Mouse (Mus musculus) mouse embryonic stem cell (cell line): ENCODE results near the gene Prkaa1.

Source experiments
- in situ Hi-C, 2 experiments: fragments of 300-500 bp; cut with MboI; formaldehyde crosslinking; loops; 1 replicate in 1 of 2; 3 replicates in 1 of 2; pipeline ENCODE4 v1.14.3; 2019 to 2020; ENCODE audit warnings: low sequenced_read_pairs in 2 of 2, low pct_unique_long_range_greater_than_20kb in 1 of 2, mixed read lengths in 1 of 2; ENCODE audit not compliant: unreplicated experiment in 1 of 2

The Prkaa1 gene

GRCm38 (mm10) chr15:5143361-5144020 is at the start of gene Prkaa1:
Gene Prkaa1, plus strand, starts transcription at chr15:5143861.
- in situ Hi-C loops, result loop anchor here in 1 of 2 experiments (25.0 kb wide), 1 partner anchor 894 kb away; no protein-coding TSS in a partner anchor

GRCm38 (mm10) chr15:5095534-5096301 is 47.9 kb upstream of the Prkaa1 start:
- in situ Hi-C loops, result no loop called here

- in situ Hi-C loops, result no loop called here
These were observed 46.3 kb upstream of the Prkaa1 start for GRCm38 (mm10) chr15:5097376-5097775.

- in situ Hi-C loops, result loop anchor here in 1 of 2 experiments (25.0 kb wide), 1 partner anchor 1115 kb away; the partner anchor contains the start of genes AW549877 and Fbxo4
These were observed 41.3 kb upstream of the Prkaa1 start for GRCm38 (mm10) chr15:5102312-5102711.

- in situ Hi-C loops, result loop anchor here in 1 of 2 experiments (25.0 kb wide), 1 partner anchor 1119 kb away; the partner anchor contains the start of genes AW549877 and Fbxo4
These were observed 37.8 kb upstream of the Prkaa1 start for GRCm38 (mm10) chr15:5105891-5106290.

- in situ Hi-C loops, result loop anchor here in 1 of 2 experiments (25.0 kb wide), 1 partner anchor 1119 kb away; the partner anchor contains the start of genes AW549877 and Fbxo4
These were observed 37.4 kb upstream of the Prkaa1 start for GRCm38 (mm10) chr15:5106293-5106692.

GRCm38 (mm10) chr15:5107686-5108654 is 35.7 kb upstream of the Prkaa1 start, which contains the start of gene Card6:
Gene Card6, minus strand, starts transcription at chr15:5108539.
- in situ Hi-C loops, result loop anchor here in 1 of 2 experiments (25.0 kb wide), 1 partner anchor 1121 kb away; the partner anchor contains the start of genes AW549877 and Fbxo4

GRCm38 (mm10) chr15:5108655-5109040 is 35.0 kb upstream of the Prkaa1 start:
- in situ Hi-C loops, result loop anchor here in 1 of 2 experiments (25.0 kb wide), 1 partner anchor 1121 kb away; the partner anchor contains the start of genes AW549877 and Fbxo4

- in situ Hi-C loops, result loop anchor here in 1 of 2 experiments (25.0 kb wide), 1 partner anchor 1125 kb away; the partner anchor contains the start of genes AW549877 and Fbxo4
These were observed 31.0 kb upstream of the Prkaa1 start for GRCm38 (mm10) chr15:5112651-5113050.

GRCm38 (mm10) chr15:5115173-5115572 is 28.5 kb upstream of the Prkaa1 start:
- in situ Hi-C loops, result loop anchor here in 1 of 2 experiments (25.0 kb wide), 1 partner anchor 1128 kb away; the partner anchor contains the start of genes AW549877 and Fbxo4

- in situ Hi-C loops, result loop anchor here in 1 of 2 experiments (25.0 kb wide), 1 partner anchor 1129 kb away; the partner anchor contains the start of genes AW549877 and Fbxo4
These were observed 27.2 kb upstream of the Prkaa1 start, which contains the start of gene Rpl37 for GRCm38 (mm10) chr15:5116270-5117030. Gene Rpl37, plus strand, starts transcription at chr15:5116645.

- in situ Hi-C loops, result loop anchor here in 1 of 2 experiments (25.0 kb wide), 1 partner anchor 1130 kb away; the partner anchor contains the start of genes AW549877 and Fbxo4
These were observed 26.5 kb upstream of the Prkaa1 start for GRCm38 (mm10) chr15:5117031-5117601.

- in situ Hi-C loops, result loop anchor here in 1 of 2 experiments (25.0 kb wide), 1 partner anchor 1131 kb away; the partner anchor contains the start of genes AW549877 and Fbxo4
These were observed 25.0 kb upstream of the Prkaa1 start for GRCm38 (mm10) chr15:5118626-5119025.

- in situ Hi-C loops, result loop anchor here in 1 of 2 experiments (25.0 kb wide), 1 partner anchor 1132 kb away; the partner anchor contains the start of genes AW549877 and Fbxo4
These were observed 24.5 kb upstream of the Prkaa1 start for GRCm38 (mm10) chr15:5119192-5119591.

GRCm38 (mm10) chr15:5119707-5120106 is 24.0 kb upstream of the Prkaa1 start:
- in situ Hi-C loops, result loop anchor here in 1 of 2 experiments (25.0 kb wide), 1 partner anchor 1132 kb away; the partner anchor contains the start of genes AW549877 and Fbxo4
